Mouse (Mus musculus) liver, embryonic 14.5 days (tissue): ENCODE data around the gene Akt3.

Experiments used
- CTCF ChIP-seq: IDR thresholded peaks from 2 replicates; pipeline ENCODE4 v1.5.1; 2016; ENCODE audit warnings: antibody characterized with exemption, low read depth, control low read depth
- EP300 ChIP-seq: IDR thresholded peaks from 2 replicates; pipeline ENCODE4 v1.6.1; 2016; ENCODE audit warnings: antibody characterized with exemption, low read depth

DNA sequence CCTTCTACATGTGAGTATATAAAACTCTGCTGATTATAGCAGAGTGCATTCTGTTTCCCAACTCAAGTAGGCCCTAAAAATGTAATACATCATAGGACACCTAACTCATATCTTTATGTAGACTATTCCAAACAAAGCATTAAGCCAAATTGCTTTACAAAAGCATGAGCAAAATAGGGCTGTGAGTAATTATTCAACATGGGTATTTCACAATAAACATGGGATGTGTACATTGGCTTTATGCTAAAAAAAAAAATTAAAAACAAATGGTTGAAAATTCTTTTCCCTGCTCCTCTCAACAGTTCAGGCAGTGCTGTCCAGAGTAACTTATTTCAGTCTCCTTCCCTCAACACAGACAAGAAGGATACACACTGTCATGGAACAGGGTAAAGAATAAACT is 26.9 kb downstream of the Akt3 start:
- TF ChIP-seq CTCF (no peak), EP300 (no peak)
